Mouse (Mus musculus) lung, embryonic 14.5 days (tissue): ENCODE measurements around the gene Reep3. TPM values are rescaled to one million over a fixed set of nuclear protein-coding genes. Genes with fewer than 3 reads are reported as not detected.

Source experiments
- ATAC-seq: fragments of 200-750 bp; cut with Nextera tagmentation; 2 replicates; pipeline ENCODE4 v1.8.0; 2017; ENCODE audit warnings: mild to moderate bottlenecking, moderate TSS enrichment, moderate library complexity; ENCODE audit not compliant: insufficient read depth
- DNase-seq: peaks from one replicate; pipeline ENCODE4 v3.0.0-alpha.2; 2015
- H3K27ac ChIP-seq: fragments of 300-500 bp; sonication (generic); 2 replicates; pipeline ENCODE4 v1.5.1; 2014; ENCODE audit warnings: low read depth, mild to moderate bottlenecking, moderate library complexity
- H3K27me3 ChIP-seq: fragments of 300-500 bp; sonication (generic); 2 replicates; pipeline ENCODE4 v1.6.1; 2014; ENCODE audit warnings: low read length, control low read depth; ENCODE audit not compliant: insufficient read depth
- H3K36me3 ChIP-seq: fragments of 300-500 bp; sonication (generic); 2 replicates; pipeline ENCODE4 v1.6.1; 2014; ENCODE audit warnings: control low read depth; ENCODE audit not compliant: insufficient read depth
- H3K4me1 ChIP-seq: fragments of 300-500 bp; sonication (generic); 2 replicates; pipeline ENCODE4 v1.6.1; 2014; ENCODE audit warnings: antibody characterized with exemption, control low read depth; ENCODE audit not compliant: insufficient read depth
- H3K4me2 ChIP-seq: fragments of 300-500 bp; sonication (generic); 2 replicates; pipeline ENCODE4 v1.6.1; 2014; ENCODE audit warnings: mild to moderate bottlenecking
- H3K4me3 ChIP-seq: fragments of 300-500 bp; sonication (generic); 2 replicates; pipeline ENCODE4 v1.5.1; 2014; ENCODE audit warnings: low read depth, low read length
- H3K9ac ChIP-seq: fragments of 300-500 bp; sonication (generic); 2 replicates; pipeline ENCODE4 v1.6.1; 2014
- H3K9me3 ChIP-seq: fragments of 300-500 bp; sonication (generic); 2 replicates; pipeline ENCODE4 v1.6.1; 2016; ENCODE audit warnings: low read depth, low read length, control low read depth
- CTCF ChIP-seq: IDR thresholded peaks from 2 replicates; pipeline ENCODE4 v1.5.1; 2016; ENCODE audit warnings: antibody characterized with exemption, low read depth
- WGBS: fragments of 180-500 bp; shearing (Covaris S2); extraction: QIAGEN DNeasy Blood & Tissue Kit; methylation state at CpG from one replicate; pipeline ENCODE4 v1.1.7; 2014; 5-methylcytosine and 5-hydroxymethylcytosine counted together
- polyA plus RNA-seq: library from polyadenylated mRNA; unstranded; fragments of >200 nt; fragmentation: Nextera tagmentation; extraction: Ambion mirVana; gene quantifications from 2 replicates; pipeline ENCODE4 v1.2.1, GENCODE M21; 2014

Gene Reep3
- polyA plus RNA-seq, 1 experiment from 2014 or later, result 31.7 TPM

DNA sequence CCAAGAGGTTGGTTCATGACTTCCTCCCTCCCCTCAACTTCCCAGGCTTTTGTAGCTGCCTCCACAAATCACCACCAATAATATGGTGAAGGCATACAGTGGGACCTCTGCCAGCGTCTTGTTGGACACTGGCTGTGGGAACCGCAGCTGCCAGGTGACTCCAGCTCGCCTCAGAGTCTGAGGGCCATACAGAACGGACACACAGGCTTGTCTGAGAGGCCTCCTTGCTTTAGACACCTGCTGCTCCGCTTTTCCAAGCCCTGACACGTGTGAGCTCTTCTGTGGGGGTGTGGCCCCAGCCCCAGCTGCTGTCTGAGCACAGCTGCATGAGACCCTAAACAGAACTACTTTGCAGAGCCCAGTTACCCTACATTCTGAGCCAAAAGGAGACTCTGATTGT lies 77.9 kb downstream of the Reep3 start:
- no peak overlapping the region for H3K27ac ChIP-seq
- no peak overlapping the region for H3K9ac ChIP-seq
- ATAC-seq (peak; percentile 52; the same call in 1 of the 2 replicates), DNase-seq (peak; percentile 25)
- no peak for TF ChIP-seq CTCF
- H3K36me3 ChIP-seq, result 0 out of 2 replicates have a peak, but pooled peaks cover 7% of the 10 kb centered on the region
- H3K27me3 ChIP-seq, result no peaks in the 10 kb centered on the region
- H3K4me3 ChIP-seq, result no peak overlapping the region
- H3K4me1 ChIP-seq, result no peaks in the 10 kb centered on the region
- no peak overlapping the region for H3K4me2 ChIP-seq
- WGBS, result 55% methylated on average over 6 of the region's 6 CpGs
- H3K9me3 ChIP-seq, result no peaks in the 10 kb centered on the region

DNA sequence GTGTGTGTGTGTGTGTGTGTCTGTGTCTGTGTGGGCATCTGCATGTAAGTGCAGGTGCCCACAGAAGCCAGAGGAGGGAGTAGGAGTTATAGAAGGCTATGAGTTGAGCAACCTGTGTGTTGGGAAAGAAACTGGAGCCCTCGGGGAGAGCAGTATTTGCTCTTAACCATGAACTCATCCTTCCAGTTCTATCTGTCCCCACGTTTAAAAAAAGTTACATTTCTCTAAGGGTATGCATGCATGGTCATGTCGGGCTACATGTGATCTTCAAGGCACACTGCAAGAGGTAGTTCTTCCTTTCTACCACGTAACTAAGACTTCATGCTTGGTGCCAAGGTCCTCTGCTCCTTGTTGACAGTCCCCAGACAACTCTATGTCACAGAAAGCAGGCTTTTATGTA lies 78.9 kb downstream of the Reep3 start:
- DNase-seq (no peak), ATAC-seq (no peak)
- Histone ChIP-seq H3K36me3 (0 out of 2 replicates have a peak, but pooled peaks cover 12% of the 10 kb centered on the region), H3K9ac (no peak overlapping the region), H3K27ac (no peak overlapping the region), H3K4me3 (no peak overlapping the region), H3K4me1 (no peaks in the 10 kb centered on the region), H3K9me3 (no peaks in the 10 kb centered on the region), H3K27me3 (no peaks in the 10 kb centered on the region), H3K4me2 (no peak overlapping the region)
- no peak for TF ChIP-seq CTCF
- 80% methylated on average over 4 of the region's 4 CpGs for WGBS

DNA sequence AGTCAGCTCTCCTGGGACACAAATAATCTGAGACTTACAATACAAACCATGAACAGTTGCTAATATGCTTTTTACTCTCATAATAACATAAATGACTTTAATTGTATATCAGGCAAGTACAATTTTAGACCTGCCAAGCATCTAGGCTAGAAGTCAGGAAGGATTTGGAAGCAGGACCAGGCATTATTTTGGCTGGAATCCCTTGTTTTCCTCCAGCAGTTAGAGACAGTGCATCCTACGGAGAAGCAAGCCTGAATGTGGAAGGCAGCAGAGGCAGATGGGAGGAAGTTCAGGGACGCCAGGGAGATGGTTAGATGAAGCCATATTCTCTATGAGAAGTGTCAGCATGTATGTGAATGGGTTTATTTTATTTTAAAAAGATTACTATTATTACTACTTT lies 79.4 kb downstream of the Reep3 start:
- no peak overlapping the region for H3K27ac ChIP-seq

DNA sequence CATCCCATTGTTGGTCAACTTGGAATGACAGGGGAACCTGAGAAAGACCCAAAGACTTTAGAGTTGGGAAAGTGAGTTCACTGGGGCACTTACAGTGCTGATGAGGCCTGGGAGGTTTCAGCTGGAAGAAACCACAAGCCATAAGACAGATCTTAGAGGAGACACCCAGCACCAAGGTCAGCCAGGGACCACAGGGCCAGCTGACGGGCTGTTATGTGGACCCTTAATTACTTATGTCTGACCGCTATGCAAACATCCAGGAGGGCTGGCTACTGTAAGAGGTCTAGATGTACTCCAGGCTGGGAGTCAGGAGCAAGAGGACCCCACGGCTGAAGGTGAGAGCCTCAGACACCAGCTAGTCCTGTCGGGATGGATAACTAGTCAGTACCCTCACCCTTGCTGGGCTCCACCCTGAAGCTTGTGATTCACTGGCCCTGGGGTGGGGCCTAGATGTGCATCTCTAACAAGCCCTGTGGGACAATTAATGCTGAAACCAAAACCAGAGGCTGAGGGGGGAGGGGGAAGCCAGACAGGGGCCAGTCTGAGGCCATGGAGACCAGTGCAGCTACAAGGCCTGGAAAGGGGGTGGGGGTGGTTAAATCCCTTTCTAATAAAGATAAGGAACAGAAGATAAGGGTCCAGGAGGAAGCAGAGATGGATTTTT lies 80.0 kb downstream of the Reep3 start:
- ATAC-seq (no peak), DNase-seq (no peak)
- H3K9ac ChIP-seq, result no peak overlapping the region
- no peak overlapping the region for H3K27ac ChIP-seq
- no peaks in the 10 kb centered on the region for H3K27me3 ChIP-seq
- no peaks in the 10 kb centered on the region for H3K4me1 ChIP-seq
- no peak overlapping the region for H3K4me2 ChIP-seq
- 0 out of 2 replicates have a peak, but pooled peaks cover 12% of the 10 kb centered on the region for H3K36me3 ChIP-seq
- H3K4me3 ChIP-seq, result no peak overlapping the region
- no peak for TF ChIP-seq CTCF
- no peaks in the 10 kb centered on the region for H3K9me3 ChIP-seq
- 62% methylated on average over 4 of the region's 4 CpGs for WGBS

More for the DNA sequence above, 79.4 kb downstream of the Reep3 start:
- DNase-seq (no peak), ATAC-seq (no peak)
- 0 out of 2 replicates have a peak, but pooled peaks cover 12% of the 10 kb centered on the region for H3K36me3 ChIP-seq
- H3K9me3 ChIP-seq, result no peaks in the 10 kb centered on the region
- H3K4me3 ChIP-seq, result no peak overlapping the region
- no peak overlapping the region for H3K9ac ChIP-seq
- TF ChIP-seq CTCF, result no peak
- no peaks in the 10 kb centered on the region for H3K4me1 ChIP-seq
- 64% methylated on average over 2 of the region's 2 CpGs for WGBS
- H3K4me2 ChIP-seq, result no peak overlapping the region
- no peaks in the 10 kb centered on the region for H3K27me3 ChIP-seq

DNA sequence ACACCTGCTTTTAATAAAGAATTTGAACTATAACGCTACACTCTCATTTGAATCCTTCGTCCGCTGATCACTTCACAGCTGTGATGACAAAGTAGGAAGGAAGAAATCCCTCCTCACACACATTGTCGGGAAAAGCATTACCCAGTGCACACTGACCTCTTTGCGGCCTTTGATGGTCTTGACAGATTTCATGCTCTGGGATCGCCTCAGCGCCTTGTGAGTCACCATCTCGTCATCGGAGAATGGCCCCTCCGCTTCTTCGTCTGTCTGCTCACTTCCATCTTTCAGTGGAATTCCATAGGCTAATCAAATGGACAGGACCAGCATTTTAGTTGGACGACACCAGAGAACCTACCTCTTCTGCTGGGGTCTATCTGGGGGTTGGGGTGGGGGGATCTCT lies 82.0 kb downstream of the Reep3 start:
- no peak overlapping the region for H3K27ac ChIP-seq
- no peak for TF ChIP-seq CTCF
- WGBS, result 81% methylated on average over 12 of the region's 12 CpGs
- H3K4me1 ChIP-seq, result no peaks in the 10 kb centered on the region
- no peak overlapping the region for H3K9ac ChIP-seq
- no peak overlapping the region for H3K4me2 ChIP-seq
- H3K36me3 ChIP-seq, result 0 out of 2 replicates have a peak, but pooled peaks cover 8% of the 10 kb centered on the region
- no peak overlapping the region for H3K4me3 ChIP-seq
- H3K9me3 ChIP-seq, result no peaks in the 10 kb centered on the region
- H3K27me3 ChIP-seq, result no peaks in the 10 kb centered on the region
- no peak for DNase-seq
- ATAC-seq, result no peak

DNA sequence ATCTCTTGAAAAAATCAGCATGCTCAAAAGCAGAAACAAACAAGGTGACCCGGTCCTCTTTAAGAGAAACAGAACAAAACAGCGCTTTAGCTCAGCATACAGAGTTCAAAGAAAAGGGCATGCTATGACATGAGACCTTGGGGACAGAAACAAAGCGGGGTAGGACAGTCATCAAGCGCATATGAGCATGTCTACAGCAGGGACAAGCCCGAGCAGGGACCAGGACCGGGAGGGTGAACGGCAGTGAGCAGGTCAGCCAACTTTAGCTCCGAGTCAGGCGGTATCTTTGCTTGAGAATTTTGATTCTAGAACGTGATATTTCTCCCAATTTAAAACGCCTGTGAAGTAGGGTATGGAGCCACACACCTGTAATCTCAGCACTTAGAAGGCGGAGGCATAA lies 86.2 kb downstream of the Reep3 start:
- H3K4me2 ChIP-seq, result no peak overlapping the region
- H3K9ac ChIP-seq, result no peak overlapping the region
- WGBS, result 91% methylated on average over 12 of the region's 12 CpGs
- DNase-seq, result no peak
- no peaks in the 10 kb centered on the region for H3K9me3 ChIP-seq
- no peak for ATAC-seq
- 0 out of 2 replicates have a peak, but pooled peaks cover 8% of the 10 kb centered on the region for H3K36me3 ChIP-seq
- H3K27ac ChIP-seq, result no peak overlapping the region
- TF ChIP-seq CTCF, result no peak
- H3K27me3 ChIP-seq, result no peaks in the 10 kb centered on the region
- H3K4me1 ChIP-seq, result no peaks in the 10 kb centered on the region
- H3K4me3 ChIP-seq, result no peak overlapping the region

DNA sequence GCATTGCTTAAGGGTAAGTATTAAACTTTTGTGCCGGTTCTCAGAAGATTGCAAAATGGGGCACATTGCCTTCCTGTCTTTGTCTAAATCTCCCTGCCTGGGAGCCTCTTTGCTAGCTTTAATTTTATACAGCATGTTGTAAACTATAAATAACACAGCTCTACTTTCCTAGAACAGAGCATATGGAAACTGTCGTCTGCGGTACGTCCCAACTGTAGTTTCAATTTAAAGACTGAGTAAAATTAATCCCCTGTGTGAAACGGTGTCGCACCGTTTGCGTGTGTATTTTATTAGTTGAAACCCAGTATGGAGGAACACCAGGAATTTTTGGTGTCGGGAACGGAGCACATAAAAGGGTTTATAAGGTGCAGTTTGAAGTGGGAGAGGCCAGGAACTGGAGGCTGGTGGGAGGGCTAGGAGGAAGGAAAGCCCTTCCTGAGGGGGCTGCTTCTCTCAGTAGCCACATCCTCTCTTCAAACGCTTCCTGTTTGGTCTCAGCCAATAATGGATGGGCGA lies 92.2 kb downstream of the Reep3 start:
- Histone ChIP-seq H3K36me3 (no peaks in the 10 kb centered on the region), H3K4me1 (peaks cover 12% of the 10 kb centered on the region), H3K4me2 (peak overlapping the region; percentile 72), H3K27ac (peak overlapping the region; percentile 85), H3K9ac (0 out of 2 replicates have a peak overlapping the region, but pooled peaks have one; percentile 5), H3K4me3 (peak overlapping the region; percentile 35), H3K9me3 (no peaks in the 10 kb centered on the region), H3K27me3 (no peaks in the 10 kb centered on the region)
- ATAC-seq (no peak), DNase-seq (peak; percentile 65)
- TF ChIP-seq CTCF, result no peak
- WGBS, result 3% methylated on average over 12 of the region's 12 CpGs
